Mouse (Mus musculus): ENCODE results near the gene Ccdc9. TPM values are rescaled to one million over a fixed set of nuclear protein-coding genes. Genes with fewer than 3 reads are reported as not detected.
"Not testable (repeated sequence)": the region's sequence is repeated elsewhere in the genome, so short reads cannot be mapped to it uniquely, and the experiment has no call there.

Ccdc9 gene
- polyA plus RNA-seq, 1 experiment from 2014 or later, result 16.5 TPM

- no peak overlapping the region for H3K9ac ChIP-seq
- no peaks in the 10 kb centered on the region for H3K27me3 ChIP-seq (replicated peaks)
- H3K4me3 ChIP-seq, result no peak overlapping the region
- H3K27ac ChIP-seq (replicated peaks), result no peak overlapping the region
- no peak overlapping the region for H3K4me2 ChIP-seq
- no peak for ATAC-seq (ENCODE audit: extremely low read depth, insufficient number of reproducible peaks, low FRiP score, low TSS enrichment)
- no peaks in the 10 kb centered on the region for H3K4me1 ChIP-seq
- 0 out of 2 replicates have a peak, but pooled peaks cover 5% of the 10 kb centered on the region for H3K9me3 ChIP-seq
- WGBS, result 78% methylated on average over 11 of the region's 11 CpGs
- H3K36me3 ChIP-seq, result no peaks in the 10 kb centered on the region
These were observed 20.7 kb downstream of the Ccdc9 start for GRCm38 (mm10) chr7:16265856-16266255.

- Histone ChIP-seq H3K27me3 (replicated peaks) (no peaks in the 10 kb centered on the region), H3K36me3 (no peaks in the 10 kb centered on the region), H3K27ac (replicated peaks) (no peak overlapping the region), H3K9me3 (0 out of 2 replicates have a peak, but pooled peaks cover 5% of the 10 kb centered on the region), H3K4me3 (no peak overlapping the region), H3K4me1 (no peaks in the 10 kb centered on the region), H3K4me2 (no peak overlapping the region), H3K9ac (no peak overlapping the region)
- WGBS, result 75% methylated on average over 5 of the region's 5 CpGs
- no peak for ATAC-seq (ENCODE audit: extremely low read depth, insufficient number of reproducible peaks, low FRiP score, low TSS enrichment)
These were observed 22.8 kb downstream of the Ccdc9 start for GRCm38 (mm10) chr7:16263843-16264242.

- Histone ChIP-seq H3K36me3 (no peaks in the 10 kb centered on the region), H3K4me3 (no peak overlapping the region), H3K27ac (replicated peaks) (no peak overlapping the region), H3K9ac (no peak overlapping the region), H3K9me3 (0 out of 2 replicates have a peak, but pooled peaks cover 5% of the 10 kb centered on the region), H3K4me1 (no peaks in the 10 kb centered on the region), H3K27me3 (replicated peaks) (no peaks in the 10 kb centered on the region), H3K4me2 (no peak overlapping the region)
- no peak for ATAC-seq (ENCODE audit: extremely low read depth, insufficient number of reproducible peaks, low FRiP score, low TSS enrichment)
- WGBS, result 26% methylated on average over 8 of the region's 8 CpGs
These were observed 23.4 kb downstream of the Ccdc9 start for GRCm38 (mm10) chr7:16263015-16263787.

GRCm38 (mm10) chr7:16261097-16261496 lies 25.5 kb downstream of the Ccdc9 start:
- Histone ChIP-seq H3K36me3 (no peaks in the 10 kb centered on the region), H3K4me3 (no peak overlapping the region), H3K27me3 (replicated peaks) (no peaks in the 10 kb centered on the region), H3K4me2 (no peak overlapping the region), H3K9me3 (0 out of 2 replicates have a peak, but pooled peaks cover 5% of the 10 kb centered on the region), H3K9ac (no peak overlapping the region), H3K27ac (replicated peaks) (no peak overlapping the region), H3K4me1 (no peaks in the 10 kb centered on the region)
- no peak for ATAC-seq (ENCODE audit: extremely low read depth, insufficient number of reproducible peaks, low FRiP score, low TSS enrichment)
- 56% methylated on average over 1 of the region's 1 CpGs for WGBS

GRCm38 (mm10) chr7:16259110-16259590 lies 27.4 kb downstream of the Ccdc9 start, which contains the start of gene C5ar1:
Gene C5ar1, minus strand, starts transcription at chr7:16259540.
- Histone ChIP-seq H3K36me3 (no peaks in the 10 kb centered on the region), H3K27me3 (replicated peaks) (no peaks in the 10 kb centered on the region), H3K4me1 (no peaks in the 10 kb centered on the region), H3K9ac (no peak within 1 kb of the TSS), H3K27ac (replicated peaks) (no peak within 1 kb of the TSS), H3K4me2 (no peak within 1 kb of the TSS), H3K9me3 (no peaks in the 10 kb centered on the region), H3K4me3 (no peak within 1 kb of the TSS)
- 79% methylated on average over 5 of the region's 5 CpGs for WGBS
- ATAC-seq (ENCODE audit: extremely low read depth, insufficient number of reproducible peaks, low FRiP score, low TSS enrichment), result no peak

GRCm38 (mm10) chr7:16257830-16258229 lies 28.8 kb downstream of the Ccdc9 start:
- WGBS, result 74% methylated on average over 11 of the region's 11 CpGs
- H3K4me3 ChIP-seq, result no peak overlapping the region
- H3K27ac ChIP-seq (replicated peaks), result no peak overlapping the region
- H3K4me2 ChIP-seq, result no peak overlapping the region
- H3K9me3 ChIP-seq, result no peaks in the 10 kb centered on the region
- H3K9ac ChIP-seq, result no peak overlapping the region
- H3K27me3 ChIP-seq (replicated peaks), result no peaks in the 10 kb centered on the region
- ATAC-seq (ENCODE audit: extremely low read depth, insufficient number of reproducible peaks, low FRiP score, low TSS enrichment), result no peak
- no peaks in the 10 kb centered on the region for H3K4me1 ChIP-seq
- no peaks in the 10 kb centered on the region for H3K36me3 ChIP-seq

GRCm38 (mm10) chr7:16255963-16256362 lies 30.6 kb downstream of the Ccdc9 start:
- H3K4me3 ChIP-seq; H3K27me3 ChIP-seq (replicated peaks); ATAC-seq (ENCODE audit: extremely low read depth, insufficient number of reproducible peaks, low FRiP score, low TSS enrichment); H3K4me1 ChIP-seq; H3K9ac ChIP-seq; H3K36me3 ChIP-seq; H3K4me2 ChIP-seq; H3K9me3 ChIP-seq; H3K27ac ChIP-seq (replicated peaks): not testable (repeated sequence)
- 76% methylated on average over 4 of the region's 4 CpGs for WGBS

GRCm38 (mm10) chr7:16254195-16254594 lies 32.4 kb downstream of the Ccdc9 start:
- no peak overlapping the region for H3K27ac ChIP-seq (replicated peaks)
- H3K27me3 ChIP-seq (replicated peaks), result no peaks in the 10 kb centered on the region
- H3K36me3 ChIP-seq, result no peaks in the 10 kb centered on the region
- no peak for ATAC-seq (ENCODE audit: extremely low read depth, insufficient number of reproducible peaks, low FRiP score, low TSS enrichment)
- H3K9me3 ChIP-seq, result no peaks in the 10 kb centered on the region
- H3K4me3 ChIP-seq, result no peak overlapping the region
- WGBS, result 42% methylated on average over 4 of the region's 4 CpGs
- no peak overlapping the region for H3K9ac ChIP-seq
- no peak overlapping the region for H3K4me2 ChIP-seq
- no peaks in the 10 kb centered on the region for H3K4me1 ChIP-seq

GRCm38 (mm10) chr7:16250687-16251086 lies 35.9 kb downstream of the Ccdc9 start:
- H3K36me3 ChIP-seq, result no peaks in the 10 kb centered on the region
- no peaks in the 10 kb centered on the region for H3K4me1 ChIP-seq
- no peak overlapping the region for H3K27ac ChIP-seq (replicated peaks)
- H3K4me3 ChIP-seq, result no peak overlapping the region
- no peaks in the 10 kb centered on the region for H3K9me3 ChIP-seq
- no peak for ATAC-seq (ENCODE audit: extremely low read depth, insufficient number of reproducible peaks, low FRiP score, low TSS enrichment)
- H3K4me2 ChIP-seq, result no peak overlapping the region
- 79% methylated on average over 5 of the region's 5 CpGs for WGBS
- H3K9ac ChIP-seq, result no peak overlapping the region
- no peaks in the 10 kb centered on the region for H3K27me3 ChIP-seq (replicated peaks)

GRCm38 (mm10) chr7:16245958-16246357 lies 40.6 kb downstream of the Ccdc9 start:
- Histone ChIP-seq H3K27ac (replicated peaks) (no peak overlapping the region), H3K27me3 (replicated peaks) (no peaks in the 10 kb centered on the region), H3K9me3 (no peaks in the 10 kb centered on the region), H3K9ac (no peak overlapping the region), H3K4me3 (no peak overlapping the region), H3K36me3 (no peaks in the 10 kb centered on the region), H3K4me1 (peaks cover 6% of the 10 kb centered on the region; the same call in 1 of the 2 replicates), H3K4me2 (no peak overlapping the region)
- WGBS, result 29% methylated on average over 3 of the region's 4 CpGs
- no peak for ATAC-seq (ENCODE audit: extremely low read depth, insufficient number of reproducible peaks, low FRiP score, low TSS enrichment)

- ATAC-seq (ENCODE audit: extremely low read depth, insufficient number of reproducible peaks, low FRiP score, low TSS enrichment), result no peak
- Histone ChIP-seq H3K4me2 (no peak within 1 kb of the TSS), H3K4me1 (peaks cover 15% of the 10 kb centered on the region), H3K4me3 (no peak within 1 kb of the TSS), H3K27ac (replicated peaks) (peak within 1 kb of the TSS; percentile 54; the same call in 1 of the 2 replicates), H3K9me3 (no peaks in the 10 kb centered on the region), H3K36me3 (no peaks in the 10 kb centered on the region), H3K27me3 (replicated peaks) (no peaks in the 10 kb centered on the region), H3K9ac (no peak within 1 kb of the TSS)
- whole genome bisulfite sequencing, result 54% methylated on average over 5 of the region's 5 CpGs
These were observed 42.5 kb downstream of the Ccdc9 start, which contains the start of gene C5ar2 for GRCm38 (mm10) chr7:16244067-16244466. Gene C5ar2, minus strand, starts transcription at chr7:16244154.

- WGBS, result 62% methylated on average over 6 of the region's 6 CpGs
- Histone ChIP-seq H3K36me3 (no peaks in the 10 kb centered on the region), H3K27ac (replicated peaks) (0 out of 2 replicates have a peak overlapping the region, but pooled peaks have one; percentile 20), H3K9me3 (no peaks in the 10 kb centered on the region), H3K27me3 (replicated peaks) (no peaks in the 10 kb centered on the region), H3K4me1 (peaks cover 15% of the 10 kb centered on the region), H3K9ac (no peak overlapping the region; the same call in 1 of the 2 replicates), H3K4me3 (no peak overlapping the region), H3K4me2 (no peak overlapping the region)
- ATAC-seq (ENCODE audit: extremely low read depth, insufficient number of reproducible peaks, low FRiP score, low TSS enrichment), result no peak
These were observed 44.4 kb downstream of the Ccdc9 start for GRCm38 (mm10) chr7:16242198-16242597.

Measured in heart, embryonic 13.5 days (tissue).